Mouse (Mus musculus) ZHBTc4 (cell line): ENCODE data around the gene Dnah8.
"Not testable (repeated sequence)": the region's sequence is repeated elsewhere in the genome, so short reads cannot be mapped to it uniquely, and the experiment has no call there.

Experiments used
- DNase-seq: peaks from one replicate; pipeline ENCODE4 v3.0.0-alpha.2; 2011; ENCODE audit warnings: low read depth, low spot score

Gene Dnah8

GRCm38 (mm10) chr17:30609305-30609979, 14.7 kb upstream of the Dnah8 start:
- DNase-seq, result peak; percentile 92

GRCm38 (mm10) chr17:30609980-30610307, 14.2 kb upstream of the Dnah8 start:
- no peak for DNase-seq

- no peak for DNase-seq
Observed at GRCm38 (mm10) chr17:30610739-30611138, 13.4 kb upstream of the Dnah8 start.

GRCm38 (mm10) chr17:30611221-30612074, 12.7 kb upstream of the Dnah8 start:
- no peak for DNase-seq

GRCm38 (mm10) chr17:30612075-30612859, 11.9 kb upstream of the Dnah8 start:
- peak; percentile 100 for DNase-seq

GRCm38 (mm10) chr17:30613350-30613749, 10.8 kb upstream of the Dnah8 start:
- DNase-seq, result no peak

GRCm38 (mm10) chr17:30616203-30616602, 8.0 kb upstream of the Dnah8 start:
- no peak for DNase-seq

GRCm38 (mm10) chr17:30618136-30618891, 5.8 kb upstream of the Dnah8 start:
- no peak for DNase-seq

GRCm38 (mm10) chr17:30619153-30619552, 5.0 kb upstream of the Dnah8 start:
- no peak for DNase-seq

- no peak for DNase-seq
Observed at GRCm38 (mm10) chr17:30620548-30620947, 3.6 kb upstream of the Dnah8 start.

GRCm38 (mm10) chr17:30621450-30621849, 2.7 kb upstream of the Dnah8 start:
- DNase-seq, result peak; percentile 89

GRCm38 (mm10) chr17:30623200-30623599, 954 bp upstream of the Dnah8 start:
- no peak for DNase-seq

GRCm38 (mm10) chr17:30626719-30627118, 2.6 kb downstream of the Dnah8 start, which contains the start of gene Glo1:
Gene Glo1 (minus strand): TSS chr17:30626871.
- DNase-seq, result not testable (repeated sequence)

- DNase-seq, result peak; percentile 97
Observed at GRCm38 (mm10) chr17:30635367-30635766, 11.2 kb downstream of the Dnah8 start.

- no peak for DNase-seq
Observed at GRCm38 (mm10) chr17:30637714-30638113, 13.6 kb downstream of the Dnah8 start.

- DNase-seq, result peak; percentile 89
Observed at GRCm38 (mm10) chr17:30638996-30639395, 14.8 kb downstream of the Dnah8 start.

- DNase-seq, result no peak
Observed at GRCm38 (mm10) chr17:30640896-30641295, 16.7 kb downstream of the Dnah8 start.

GRCm38 (mm10) chr17:30648770-30649169, 24.6 kb downstream of the Dnah8 start:
- peak; percentile 89 for DNase-seq

- peak; percentile 95 for DNase-seq
Observed at GRCm38 (mm10) chr17:30653010-30653409, 28.9 kb downstream of the Dnah8 start.

- no peak for DNase-seq
Observed at GRCm38 (mm10) chr17:30657530-30658151, 33.5 kb downstream of the Dnah8 start.

- DNase-seq, result peak; percentile 88
Observed at GRCm38 (mm10) chr17:30658152-30658544, 34.0 kb downstream of the Dnah8 start.
